Mouse (Mus musculus) ES-CJ7 (cell line): Measurements from ENCODE around the gene Speer1.
"Not testable (repeated sequence)": the region's sequence is repeated elsewhere in the genome, so short reads cannot be mapped to it uniquely, and the experiment has no call there.

ENCODE experiments used
- DNase-seq: peaks from one replicate; pipeline ENCODE4 v3.0.0; 2011; ENCODE audit warnings: low read depth, low spot score

Speer1 gene

DNA sequence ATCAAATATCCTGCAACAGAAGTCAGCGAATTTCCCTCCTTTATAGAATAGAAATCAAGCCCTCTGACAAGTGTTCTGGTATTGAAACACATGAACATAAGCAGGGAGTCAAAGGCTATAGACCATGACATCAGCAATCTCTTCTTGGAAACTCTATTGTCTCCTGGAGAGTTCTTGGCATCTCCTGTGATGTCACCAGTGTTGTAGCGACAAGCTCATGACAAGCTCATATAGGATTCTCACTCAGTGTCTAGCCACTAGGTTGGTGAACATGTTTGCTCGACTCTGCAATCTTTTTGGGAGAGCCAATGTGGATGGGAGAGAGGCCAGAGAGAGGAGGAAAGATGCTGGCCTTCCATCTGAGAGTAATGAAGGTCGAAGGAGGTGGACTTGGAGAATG is at the start of gene Speer1:
Gene Speer1, plus strand, starts transcription at position 301 of the 400 bp plus-strand sequence.
- DNase-seq = not testable (repeated sequence)
